Mouse (Mus musculus): Measurements from ENCODE around the gene Tnr.

DNA sequence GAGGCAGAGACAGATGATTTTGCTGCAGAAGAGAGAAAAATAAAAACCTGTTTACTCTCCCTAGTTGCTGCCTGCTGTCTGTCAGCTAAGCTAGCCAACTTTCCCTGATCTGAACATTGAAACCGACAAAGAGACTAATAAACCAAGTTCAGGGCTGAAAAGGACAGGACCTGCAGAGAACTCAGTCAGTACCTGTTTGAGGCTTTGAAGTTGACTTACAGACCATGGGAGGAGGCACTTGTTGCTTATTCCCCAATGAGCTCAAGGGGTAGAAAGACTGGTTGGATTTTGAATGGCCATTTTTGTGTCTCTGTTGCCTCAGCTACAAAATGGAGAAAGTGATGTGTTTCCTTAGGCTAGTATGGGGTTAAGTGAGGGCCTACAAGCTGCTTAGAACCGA lies 52.7 kb downstream of the Tnr start:
- TF ChIP-seq POLR2A (IDR thresholded peaks at IDR 0.05; ENCODE audit: extremely low read depth, insufficient read depth, low read length) (no peak), CTCF (IDR thresholded peaks at IDR 0.05; ENCODE audit: low read depth, low read length) (no peak)

All from liver, adult 2 months (tissue).